Mouse (Mus musculus): ENCODE results near the gene St7l. TPM values are rescaled to one million over a fixed set of nuclear protein-coding genes. Genes with fewer than 3 reads are reported as not detected.

Gene St7l
- total RNA-seq, 2 experiments from 2014 or later: 21.6 to 22.3 TPM

DNA sequence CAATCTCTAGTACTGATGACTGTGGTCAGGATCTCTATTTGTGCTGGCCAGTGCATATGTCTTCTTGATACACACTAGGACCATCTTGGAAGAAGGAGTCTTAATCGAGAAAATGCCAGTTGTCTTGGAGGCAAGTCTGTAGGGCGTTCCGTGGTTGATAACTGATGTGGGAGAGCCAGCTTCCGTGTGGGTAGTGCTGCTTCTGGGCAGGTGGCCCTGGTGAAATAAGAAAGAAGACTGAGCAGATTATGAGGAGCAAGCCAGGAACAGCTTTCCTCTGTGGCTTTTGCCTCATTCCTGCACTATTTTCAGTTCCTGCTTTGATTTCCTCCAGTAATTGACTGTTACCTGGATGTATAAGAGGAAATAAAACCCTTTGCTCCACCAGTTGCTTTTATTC lies 41.6 kb downstream of the St7l start:
- no peak for DNase-seq

DNA sequence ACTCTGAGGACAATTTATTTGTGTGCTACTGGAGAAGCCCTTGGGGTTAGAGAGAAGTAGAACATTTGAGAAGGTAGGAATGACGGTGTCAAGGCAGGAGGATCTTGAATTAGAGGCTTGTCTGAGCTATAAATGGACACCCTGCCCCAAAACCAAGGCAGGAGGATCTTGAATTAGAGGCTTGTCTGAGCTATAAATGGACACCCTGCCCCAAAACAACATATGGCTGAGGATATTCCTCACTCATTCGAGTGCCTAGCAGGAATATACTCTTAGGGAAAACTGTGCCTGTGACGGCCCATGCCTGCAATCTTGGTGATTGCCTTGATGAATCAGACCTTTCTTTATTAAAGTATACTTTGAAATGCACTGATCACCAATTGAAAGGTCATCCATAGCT lies 42.2 kb downstream of the St7l start:
- no peak for DNase-seq

DNA sequence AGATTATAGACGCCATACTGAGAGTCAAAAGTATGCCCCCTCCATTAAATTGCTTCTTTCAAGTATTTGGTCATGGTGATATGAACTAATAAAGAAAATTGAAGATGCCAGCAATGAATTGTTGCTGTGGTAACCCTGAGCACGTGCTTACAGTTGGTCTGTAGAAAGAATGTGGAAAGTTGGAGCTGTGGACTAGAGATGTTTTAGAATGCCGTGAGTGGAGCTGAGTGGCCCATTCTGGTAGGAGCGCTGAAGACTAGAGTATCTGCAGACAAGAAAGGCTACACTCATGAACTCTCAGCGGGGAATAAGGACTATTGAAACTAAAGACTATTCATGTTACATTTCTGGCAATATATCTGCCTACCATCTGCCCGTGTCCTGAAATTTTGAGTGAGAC lies 45.4 kb downstream of the St7l start:
- no peak for DNase-seq

DNA sequence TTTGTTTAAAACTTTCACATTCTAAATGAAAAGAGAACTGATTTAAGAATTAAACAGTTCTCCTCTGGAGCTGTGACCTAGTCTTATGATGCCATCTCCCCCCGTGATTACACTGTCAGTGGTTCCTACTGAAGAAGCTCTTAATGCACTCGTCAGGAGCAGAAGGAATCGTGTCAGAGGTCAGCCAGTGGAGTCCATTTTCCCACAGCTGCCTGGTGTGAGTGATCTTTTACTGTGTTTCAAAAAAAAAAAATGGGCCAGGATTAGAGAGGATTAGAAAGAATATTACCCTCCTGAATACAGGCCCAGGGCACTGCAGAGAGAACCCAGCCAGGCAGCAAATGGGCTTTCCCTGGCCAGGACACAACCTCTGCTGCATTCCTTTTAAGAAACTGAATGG lies 51.2 kb downstream of the St7l start:
- no peak for DNase-seq

DNA sequence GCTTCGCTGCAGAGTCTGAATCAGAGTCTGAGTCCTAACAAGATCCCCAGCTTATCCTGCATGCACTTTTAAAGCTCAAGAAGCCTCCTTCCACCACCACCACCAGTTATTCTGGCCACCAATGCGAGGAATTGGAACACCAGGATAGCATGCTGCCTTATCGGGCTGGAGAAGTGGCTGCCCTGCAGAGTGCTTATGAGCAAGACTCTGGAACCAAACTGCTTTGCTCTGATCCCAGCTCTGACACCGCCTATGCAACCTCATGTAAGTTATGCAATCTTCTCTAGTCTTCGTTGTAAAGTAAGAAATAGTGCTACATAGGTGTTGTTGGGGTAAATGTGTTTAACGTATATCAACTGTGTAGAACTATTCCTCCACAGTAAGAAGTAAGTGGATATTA lies 65.6 kb downstream of the St7l start:
- DNase-seq: no peak

DNA sequence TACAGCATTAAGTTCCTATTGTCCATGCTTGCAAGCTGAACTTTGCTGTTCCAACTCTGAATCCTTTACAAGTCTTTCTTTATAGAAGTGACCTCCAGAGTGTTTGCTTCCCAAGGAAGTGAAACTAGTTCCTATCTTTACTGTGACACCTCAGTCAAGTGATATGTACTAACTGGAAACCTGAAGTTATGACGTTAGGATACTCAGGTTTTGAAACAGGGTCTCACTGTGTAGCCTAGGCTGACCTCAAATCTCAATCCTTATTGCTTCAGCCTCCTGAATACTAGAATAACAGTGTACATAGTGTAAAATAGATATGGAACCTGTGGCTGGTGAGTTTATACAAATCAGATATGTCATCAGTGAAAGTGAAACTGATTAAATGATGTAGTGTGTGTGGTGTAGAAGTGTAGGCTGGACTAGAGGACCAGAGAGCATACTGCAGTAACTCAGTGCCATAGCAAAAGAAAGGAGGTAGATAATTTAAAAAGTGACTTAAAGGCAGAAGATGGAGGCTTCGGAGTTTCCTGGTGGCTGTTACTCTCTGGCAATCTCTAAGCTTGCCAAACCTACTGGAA lies 74.0 kb downstream of the St7l start:
- DNase-seq: no peak

DNA sequence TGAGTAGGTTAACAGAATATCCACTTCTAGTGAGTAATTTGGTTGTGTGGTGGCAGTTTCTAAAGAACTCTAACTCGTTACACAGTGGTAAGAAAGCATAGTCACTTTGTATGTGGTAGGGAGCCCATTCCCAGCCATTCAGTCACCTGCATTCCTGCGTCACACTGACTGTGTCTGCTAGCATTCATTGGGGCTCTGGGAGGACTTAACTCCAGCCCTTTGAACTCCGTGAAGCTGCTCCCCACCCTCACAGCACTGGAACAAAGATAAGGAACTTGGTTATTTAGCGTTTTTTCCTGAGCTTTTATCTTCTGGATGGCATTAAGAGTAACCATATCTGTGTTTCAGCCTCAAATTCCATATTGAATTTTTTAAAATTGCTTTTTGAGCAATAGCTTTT lies 74.5 kb downstream of the St7l start:
- no peak for DNase-seq

DNA sequence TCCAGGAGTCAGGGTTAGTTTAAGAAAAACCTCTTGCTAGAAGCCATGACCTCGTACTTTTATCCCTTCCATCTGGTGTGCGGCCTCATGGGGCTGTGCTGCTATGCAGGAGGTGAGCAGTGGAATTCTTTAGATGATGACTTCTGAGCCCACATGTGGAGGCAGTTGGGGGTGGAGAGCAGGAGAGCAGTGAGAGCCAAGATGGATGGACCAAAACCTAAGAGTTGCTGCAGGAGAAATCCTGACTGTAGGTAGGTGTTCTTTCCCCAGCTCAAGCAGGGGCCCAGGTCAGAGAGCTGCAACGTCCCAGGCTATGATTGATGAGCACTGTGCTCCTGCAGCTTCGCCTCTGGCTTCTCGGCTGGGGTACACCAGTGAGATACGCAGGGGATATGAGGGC lies 76.9 kb downstream of the St7l start:
- DNase-seq: no peak

DNA sequence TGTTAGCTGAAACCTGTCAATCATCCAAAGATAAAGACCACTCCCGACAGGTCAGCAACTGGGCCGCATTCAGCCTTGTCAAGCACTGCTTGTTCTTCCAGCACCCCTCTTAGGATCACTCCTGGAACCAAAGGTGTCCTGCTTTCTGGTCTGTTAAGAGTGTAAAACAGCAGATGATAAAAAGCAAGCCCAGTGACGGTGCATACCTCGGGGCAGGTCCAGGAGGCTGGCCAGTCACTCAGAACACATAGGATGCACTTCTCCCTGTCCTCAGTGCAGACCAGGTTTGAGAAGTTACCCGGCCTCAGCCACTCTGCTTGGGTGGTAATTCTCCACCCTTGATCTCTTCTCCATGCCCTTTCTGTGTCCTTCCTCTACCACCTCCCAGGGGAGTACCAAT lies 78.9 kb downstream of the St7l start:
- no peak for DNase-seq

DNA sequence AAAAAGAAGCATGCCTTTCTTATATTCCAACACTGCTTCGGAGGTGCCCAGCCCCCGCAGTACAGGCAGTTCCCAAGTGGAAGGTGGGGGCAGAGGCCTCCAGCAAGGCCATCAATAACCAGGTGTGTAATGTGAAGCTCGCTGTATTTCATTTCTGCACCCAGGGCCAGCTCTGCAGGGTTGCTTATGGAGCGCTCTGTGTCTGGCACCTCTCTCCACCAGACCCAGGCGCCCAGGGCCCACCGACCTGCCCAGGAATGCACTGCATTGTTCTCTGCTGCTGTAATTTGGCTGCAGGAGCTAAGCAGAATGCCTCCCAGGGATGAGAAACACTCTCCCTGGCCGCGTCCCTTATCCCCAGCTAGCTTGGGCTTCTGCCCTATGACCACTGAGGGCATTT lies 79.5 kb downstream of the St7l start:
- DNase-seq: peak; percentile 23

DNA sequence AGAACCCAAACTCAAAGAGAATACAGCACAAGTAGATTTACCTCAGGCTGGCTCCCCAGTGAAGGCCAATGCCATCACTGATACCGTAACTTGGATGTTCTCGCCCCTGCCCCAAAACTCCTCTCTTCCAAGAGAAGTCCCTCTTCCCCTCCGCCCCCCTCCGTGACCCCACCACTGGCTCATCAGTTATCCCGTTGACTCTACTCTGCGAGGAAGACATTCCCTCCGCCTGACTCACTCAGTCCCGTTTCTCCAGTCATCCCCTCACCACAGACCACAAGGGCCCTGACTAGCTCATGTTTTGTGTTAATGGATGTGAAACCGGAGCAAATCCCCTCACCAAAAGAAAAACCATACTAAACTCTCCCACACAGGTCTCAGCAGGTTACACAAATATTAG lies 81.1 kb downstream of the St7l start:
- no peak for DNase-seq

DNA sequence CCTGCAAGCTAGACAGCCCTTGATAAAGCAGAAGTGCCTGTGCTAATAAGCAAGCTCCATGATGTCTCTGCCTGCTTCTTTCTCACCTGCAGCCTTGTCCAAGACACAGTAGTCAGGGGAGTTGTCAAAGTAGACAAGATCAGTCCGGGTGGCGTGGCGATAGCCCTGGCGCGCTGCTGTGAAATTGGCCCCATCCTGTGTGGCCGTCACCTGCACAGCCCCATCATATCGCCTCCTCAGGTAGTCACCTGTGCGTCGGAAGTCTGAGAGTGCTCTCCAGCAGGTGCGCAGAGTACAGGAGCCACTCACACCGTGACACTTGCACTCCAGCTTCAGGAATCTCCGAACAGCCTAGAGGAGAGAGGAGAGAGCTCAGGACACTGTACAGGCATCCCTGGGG lies 87.1 kb downstream of the St7l start:
- no peak for DNase-seq

DNA sequence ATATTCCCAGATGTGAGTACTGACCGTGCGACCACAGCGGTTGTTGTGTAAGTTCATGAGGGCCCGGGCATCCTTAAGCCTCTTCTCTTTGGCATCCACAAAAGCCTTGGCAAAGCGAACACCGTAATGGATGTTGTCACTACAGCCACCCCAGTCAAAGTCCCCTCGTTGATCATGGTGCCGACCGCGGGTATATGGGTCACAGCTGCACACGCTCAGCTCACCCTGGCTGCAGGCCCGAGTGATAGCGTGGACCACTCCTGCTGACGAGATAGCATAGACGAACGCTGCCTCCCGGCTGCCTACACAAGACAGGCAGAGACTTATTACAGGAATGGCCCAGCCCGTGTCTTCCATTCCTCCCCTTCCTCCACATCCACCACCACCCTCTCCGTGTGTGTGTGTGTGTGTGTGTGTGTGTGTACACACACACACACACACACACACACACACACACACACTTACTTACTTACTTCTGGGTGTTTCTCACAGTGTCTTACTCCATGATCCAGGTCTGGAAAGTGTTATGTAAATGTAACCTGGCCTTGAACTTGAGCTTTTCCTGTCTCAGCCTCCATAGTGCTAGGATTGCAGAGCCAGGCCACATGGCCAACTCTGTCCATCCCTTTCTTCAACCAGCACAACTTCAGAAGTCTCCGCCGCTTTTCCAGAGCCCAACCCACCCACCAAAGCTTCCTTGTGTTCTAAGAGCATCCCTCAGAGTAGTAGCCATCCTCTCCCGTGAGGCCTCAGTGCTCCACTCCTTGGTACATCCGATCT lies 89.3 kb downstream of the St7l start:
- DNase-seq: peak; percentile 21

DNA sequence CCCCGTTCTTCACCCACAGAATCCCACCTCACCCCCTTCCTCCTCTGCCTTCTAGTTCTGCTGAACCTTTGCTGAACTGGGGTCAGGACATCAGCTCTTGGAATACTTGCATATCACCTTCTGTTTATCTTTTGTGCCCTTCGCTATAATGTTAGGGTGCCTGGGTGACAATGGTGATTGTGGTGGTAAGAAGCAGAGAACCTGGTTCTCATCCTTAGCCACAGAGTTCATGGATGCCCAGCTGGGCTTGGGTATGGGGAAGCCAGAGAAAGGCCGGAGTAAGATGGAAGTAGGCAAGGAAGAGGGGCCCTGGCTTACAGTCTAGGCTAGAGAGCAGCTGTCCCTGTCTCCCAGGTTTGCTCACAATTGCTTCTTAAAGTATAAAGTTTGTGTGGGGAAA lies 90.3 kb downstream of the St7l start:
- DNase-seq: no peak

DNA sequence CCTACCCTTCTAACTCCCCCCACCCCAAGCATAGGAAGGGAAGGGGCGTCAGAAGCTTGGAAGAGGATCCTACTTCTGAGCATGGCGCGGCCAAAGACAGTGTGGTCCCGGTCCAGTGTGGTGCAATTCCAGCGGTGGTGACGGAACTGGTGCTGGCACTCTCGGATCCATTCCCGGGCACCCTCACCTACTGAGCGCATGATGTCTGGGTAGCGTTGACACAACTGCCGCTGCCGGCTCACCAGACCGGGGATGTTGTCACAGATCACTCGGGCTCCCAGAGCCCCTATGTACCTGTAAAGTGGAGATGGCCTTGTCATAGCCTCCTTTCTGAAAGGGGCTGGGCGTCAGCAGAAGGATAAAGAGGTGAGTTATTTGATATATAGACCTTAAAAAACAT lies 90.7 kb downstream of the St7l start:
- DNase-seq: no peak

DNA sequence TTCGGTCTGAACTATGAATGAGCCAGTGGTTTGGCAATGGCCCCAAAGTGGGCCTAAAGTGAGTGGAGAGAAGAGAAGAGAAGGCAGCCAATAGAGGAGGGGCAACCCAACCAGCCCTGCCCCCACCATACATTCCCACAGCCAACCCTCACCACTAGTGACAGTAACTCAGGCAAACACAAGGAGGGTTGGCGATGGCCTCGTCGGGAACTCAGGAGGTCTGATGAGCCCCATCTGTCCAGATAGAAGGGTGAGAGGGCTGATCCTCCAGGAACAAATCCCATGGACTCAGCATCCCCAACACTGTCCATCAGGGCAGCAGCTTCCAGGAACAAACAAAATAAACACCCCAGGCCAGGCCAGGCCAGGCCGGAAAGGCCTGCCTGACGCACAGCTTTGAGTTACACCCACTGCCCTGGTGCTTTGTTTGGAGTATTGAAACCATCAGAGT lies 92.4 kb downstream of the St7l start:
- DNase-seq: no peak

DNA sequence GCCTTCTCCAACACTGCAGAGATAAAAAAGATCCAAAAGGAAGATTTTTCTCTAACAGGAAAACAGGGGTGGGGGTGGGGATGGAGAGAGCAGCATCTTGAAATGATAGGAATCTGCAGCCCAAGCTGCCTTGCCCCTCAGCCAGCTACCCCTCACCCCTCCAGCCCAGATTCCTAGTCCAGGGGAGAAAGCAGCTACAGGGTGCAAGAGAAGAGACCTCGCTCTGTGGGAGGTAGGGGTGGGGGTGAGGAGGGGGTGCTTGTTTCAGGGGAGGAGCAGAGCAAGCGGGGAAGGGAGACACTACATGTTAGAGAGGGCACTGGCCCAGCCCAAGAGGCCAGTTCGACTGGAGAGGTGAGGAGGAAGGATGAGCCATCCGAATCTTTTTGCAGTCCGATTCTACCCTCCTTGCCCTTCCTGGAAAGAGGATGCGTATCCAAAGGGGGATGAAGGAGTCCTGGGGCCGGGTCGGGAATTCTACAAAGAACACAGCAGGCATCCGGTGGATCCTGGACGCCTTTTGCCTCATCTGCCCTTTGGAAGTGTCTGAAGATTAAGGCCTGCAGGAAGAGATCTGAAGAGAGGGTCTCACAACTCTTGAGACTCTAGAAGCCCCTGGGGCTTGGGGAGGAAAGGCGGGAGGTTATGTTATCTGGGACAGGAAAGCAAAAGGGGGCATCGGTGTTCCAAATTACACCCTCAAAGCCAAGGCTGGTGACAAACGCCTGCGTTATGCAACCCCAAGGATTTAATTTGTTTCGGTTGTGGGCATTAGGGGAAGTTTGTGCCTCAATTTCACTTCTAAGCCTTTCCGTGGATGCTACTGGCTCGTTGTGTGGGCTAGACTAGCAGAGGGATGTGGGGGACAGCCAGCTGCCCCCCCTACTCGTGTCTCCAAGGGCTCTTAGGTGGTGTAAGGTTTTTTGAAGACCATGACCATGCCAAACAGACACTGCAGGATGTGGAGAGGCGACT lies 96.5 kb downstream of the St7l start:
- no peak for DNase-seq

DNA sequence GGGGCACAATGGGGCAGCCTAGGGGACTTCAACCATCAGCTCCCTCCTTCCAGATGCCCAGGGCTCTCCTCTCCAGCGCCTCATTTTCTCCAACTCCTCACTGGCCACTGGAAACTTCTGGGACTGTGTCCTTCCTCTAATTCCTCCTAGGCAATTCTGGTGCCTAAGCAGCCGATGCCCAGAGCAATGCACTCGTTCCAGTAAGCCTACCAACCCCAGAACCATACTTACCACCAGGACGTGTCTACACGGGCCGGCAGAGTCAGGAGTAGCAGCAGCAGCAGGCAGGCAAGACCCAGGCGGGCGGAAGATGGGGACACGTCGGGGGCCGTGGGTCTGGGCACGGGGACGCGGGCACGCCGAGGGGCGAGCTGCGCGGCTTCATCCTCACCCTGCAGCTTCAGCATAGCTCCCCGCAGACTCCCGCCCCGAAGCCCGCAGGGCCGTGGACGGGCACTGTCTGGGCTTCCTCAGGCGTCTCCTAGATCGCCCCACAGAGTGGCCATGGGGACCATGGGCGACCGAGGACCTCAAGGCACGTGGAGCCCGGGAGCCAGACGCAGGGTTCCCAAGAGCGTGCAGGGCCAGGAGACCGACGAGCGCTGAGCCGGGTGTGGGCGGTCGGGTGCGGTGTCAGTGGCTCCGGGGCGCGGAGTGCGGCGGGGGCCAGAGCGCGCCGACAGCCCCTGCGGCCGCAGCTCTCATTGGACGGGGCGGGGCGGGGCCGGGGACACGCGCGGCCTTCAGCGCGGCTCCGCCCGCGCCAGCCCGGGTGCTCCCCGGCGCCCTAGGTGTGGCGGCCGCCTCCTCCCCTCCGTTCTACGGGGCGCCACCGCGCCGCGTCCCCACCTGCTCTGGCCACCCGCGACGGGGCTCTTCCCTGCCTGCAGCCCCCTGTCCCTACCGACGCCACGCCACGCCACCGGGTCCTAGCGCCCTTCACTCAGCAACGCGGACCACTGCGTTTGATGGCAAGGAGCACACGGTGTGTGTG lies 97.6 kb downstream of the St7l start, which contains the start of gene Wnt2b:
Gene Wnt2b, minus strand, starts transcription at position 856 of the 994 bp plus-strand sequence.
- peak; percentile 29 for DNase-seq

DNA sequence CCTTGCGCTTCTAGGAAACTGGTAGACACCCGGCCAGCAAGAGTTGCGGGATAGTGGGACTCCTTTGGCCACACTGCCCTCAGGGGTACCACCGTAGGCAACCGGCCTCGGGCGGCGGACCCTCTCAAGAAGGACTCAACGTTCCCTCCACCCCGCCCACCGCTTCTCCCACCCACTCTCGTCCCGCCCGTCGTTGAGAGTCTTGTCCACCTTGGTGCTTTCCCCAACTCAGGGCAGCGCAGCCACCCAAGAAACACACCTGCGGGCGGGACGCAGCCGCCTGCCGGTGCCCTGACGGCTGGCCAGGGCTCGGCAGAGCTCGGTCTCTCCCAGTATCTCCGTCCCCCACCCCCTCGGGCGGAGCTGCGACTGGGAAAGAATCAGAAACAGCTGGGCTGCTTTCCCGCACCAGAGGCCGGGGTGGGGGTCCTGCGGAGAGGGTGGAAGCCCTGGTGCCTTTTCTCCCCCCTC lies 98.4 kb downstream of the St7l start:
- peak; percentile 37 for DNase-seq

DNA sequence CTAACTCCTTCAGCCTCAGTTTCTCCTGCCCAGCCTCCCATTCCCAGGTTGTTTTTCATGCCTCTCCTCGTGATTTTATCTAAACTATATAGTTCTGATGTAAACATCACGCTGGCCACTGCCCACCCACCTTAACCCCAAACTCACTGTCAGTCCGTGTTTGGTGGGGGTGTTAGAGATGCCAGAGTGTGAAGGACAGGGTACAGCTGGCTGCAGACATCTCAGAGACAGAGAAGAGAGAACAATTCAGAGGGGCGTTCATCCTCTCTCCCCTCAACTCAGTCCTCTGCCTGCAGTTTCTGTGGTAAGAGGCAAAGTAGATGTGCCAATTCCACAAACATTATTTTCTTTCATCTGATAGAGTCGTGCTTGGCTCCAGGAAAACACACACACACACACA lies 99.1 kb downstream of the St7l start:
- no peak for DNase-seq
